Mouse (Mus musculus): ENCODE results near the gene Mapk9. TPM values are rescaled to one million over a fixed set of nuclear protein-coding genes. Genes with fewer than 3 reads are reported as not detected.

Gene Mapk9
- polyA plus RNA-seq, 1 experiment from 2014 or later: 54.4 TPM

- WGBS: 56% methylated on average over 10 of the region's 10 CpGs
Measured at GRCm38 (mm10) chr11:49934322-49934721, 87.8 kb downstream of the Mapk9 start.

More at GRCm38 (mm10) chr11:49934322-49934721, 87.8 kb downstream of the Mapk9 start:
- Histone ChIP-seq H3K4me3 (no peak overlapping the region), H3K36me3 (no peaks in the 10 kb centered on the region), H3K9me3 (replicated peaks) (no peaks in the 10 kb centered on the region), H3K4me1 (peaks cover 41% of the 10 kb centered on the region), H3K27me3 (no peaks in the 10 kb centered on the region), H3K4me2 (replicated peaks) (no peak overlapping the region), H3K9ac (no peak overlapping the region), H3K27ac (peak overlapping the region; percentile 30; the same call in 1 of the 2 replicates)
- no peak for ATAC-seq (ENCODE audit: low FRiP score)

Small RNAs within 50 kb of the gene (microRNA-seq; reads per million reads assigned to microRNA genes)
- gene Gm23492: not detected

Other genes starting within 250 kb of the Mapk9 start
- 3.3 and 4.0 TPM in 2 replicates for gene Flt4, start 237.5 kb upstream of the Mapk9 start, polyA plus RNA-seq (2016; fragmentation: Nextera tagmentation; extraction: Ambion mirVana)
- gene Scgb3a1, start 183.1 kb upstream of the Mapk9 start, polyA plus RNA-seq (2016; fragmentation: Nextera tagmentation; extraction: Ambion mirVana): not detected in 2 replicates
- gene Cnot6, start 134.0 kb upstream of the Mapk9 start, polyA plus RNA-seq (2016; fragmentation: Nextera tagmentation; extraction: Ambion mirVana): 92.2 and 93.1 TPM in 2 replicates
- gene Gfpt2, start 52.6 kb upstream of the Mapk9 start, polyA plus RNA-seq (2016; fragmentation: Nextera tagmentation; extraction: Ambion mirVana): 20.2 and 22.5 TPM in 2 replicates
- gene Rasgef1c, start 55.1 kb downstream of the Mapk9 start, polyA plus RNA-seq (2016; fragmentation: Nextera tagmentation; extraction: Ambion mirVana): 5.3 and 6.7 TPM in 2 replicates
- gene Rnf130, start 178.6 kb downstream of the Mapk9 start, polyA plus RNA-seq (2016; fragmentation: Nextera tagmentation; extraction: Ambion mirVana): 84.2 and 84.3 TPM in 2 replicates

Measured in hindbrain, embryonic 12.5 days (tissue).